Mouse (Mus musculus): ENCODE measurements around the gene Trim25. TPM values are rescaled to one million over a fixed set of nuclear protein-coding genes. Genes with fewer than 3 reads are reported as not detected.

Gene Trim25
- polyA plus RNA-seq (2015; fragmentation: Nextera tagmentation; extraction: Ambion mirVana) = 23.6 and 28.9 TPM in 2 replicates

DNA sequence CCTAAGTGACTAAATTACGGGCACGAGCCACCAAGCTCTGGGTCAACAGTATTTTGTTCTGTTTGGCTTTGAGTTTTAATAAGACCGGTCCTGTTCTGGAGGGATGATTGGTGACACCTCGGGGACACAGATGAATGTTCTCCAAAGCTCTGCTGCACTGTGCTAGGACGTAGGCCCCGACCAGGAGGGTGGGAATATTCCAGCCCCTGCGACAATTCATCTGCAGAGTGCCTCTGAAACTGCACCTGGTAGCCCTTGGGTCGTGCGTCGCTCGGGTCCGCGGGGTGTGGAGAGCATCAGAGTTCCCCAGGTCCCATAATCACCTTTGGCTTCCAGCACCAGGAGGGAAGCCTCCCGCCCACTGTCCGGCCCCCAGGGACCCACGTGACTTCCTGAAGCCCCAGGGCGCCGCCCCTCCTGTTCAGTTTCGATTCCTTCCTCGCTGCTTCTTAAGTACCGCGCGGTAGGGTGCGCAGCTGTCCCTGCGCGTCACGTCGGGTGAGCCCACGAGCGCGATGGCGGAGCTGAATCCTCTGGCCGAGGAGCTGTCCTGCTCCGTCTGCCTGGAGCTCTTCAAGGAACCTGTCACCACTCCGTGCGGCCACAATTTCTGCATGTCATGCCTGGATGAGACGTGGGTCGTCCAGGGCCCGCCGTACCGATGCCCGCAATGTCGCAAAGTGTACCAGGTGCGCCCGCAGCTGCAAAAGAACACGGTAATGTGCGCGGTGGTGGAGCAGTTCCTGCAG lies at the start of gene Trim25:
Trim25 (plus strand) TSS at position 403 of the 749 bp plus-strand sequence.

DNA sequence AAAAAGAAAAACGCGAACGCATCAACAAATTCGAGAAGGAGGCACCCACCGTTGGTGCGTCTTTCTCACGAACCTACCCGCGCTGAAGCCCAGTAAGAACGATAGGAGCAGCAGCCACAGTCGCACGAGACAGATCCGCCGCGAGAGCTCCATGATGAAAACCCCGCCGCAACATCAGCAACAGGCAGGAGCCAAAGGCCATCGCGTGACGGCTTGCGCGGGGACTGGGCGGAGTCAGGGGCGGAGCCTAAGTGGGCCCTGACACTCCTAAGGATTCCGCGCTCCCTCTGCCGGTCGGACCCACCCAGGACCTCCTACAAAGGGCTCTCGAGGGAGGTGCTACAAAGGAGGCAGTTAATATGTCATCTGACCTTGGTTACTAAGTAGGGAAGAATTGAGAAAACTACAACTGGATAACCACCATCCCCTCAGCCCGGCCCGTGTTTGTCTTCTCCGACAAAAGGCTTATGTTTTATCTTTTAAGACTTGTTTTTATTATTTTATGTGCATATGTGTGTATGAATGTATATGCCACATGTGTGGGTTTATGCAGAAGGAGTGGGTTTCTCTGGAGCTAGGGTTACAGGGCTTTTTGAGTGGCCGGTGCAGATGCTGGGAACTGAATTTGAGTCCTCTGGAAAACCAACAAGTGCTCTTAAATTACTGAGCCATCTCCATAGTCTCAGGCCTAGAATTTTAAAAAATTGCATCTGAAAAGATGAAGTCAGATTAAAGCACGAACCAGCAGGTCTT lies 43.8 kb upstream of the Trim25 start, which contains the start of gene Scpep1:
Scpep1 (minus strand) TSS at position 249 of the 753 bp plus-strand sequence.

DNA sequence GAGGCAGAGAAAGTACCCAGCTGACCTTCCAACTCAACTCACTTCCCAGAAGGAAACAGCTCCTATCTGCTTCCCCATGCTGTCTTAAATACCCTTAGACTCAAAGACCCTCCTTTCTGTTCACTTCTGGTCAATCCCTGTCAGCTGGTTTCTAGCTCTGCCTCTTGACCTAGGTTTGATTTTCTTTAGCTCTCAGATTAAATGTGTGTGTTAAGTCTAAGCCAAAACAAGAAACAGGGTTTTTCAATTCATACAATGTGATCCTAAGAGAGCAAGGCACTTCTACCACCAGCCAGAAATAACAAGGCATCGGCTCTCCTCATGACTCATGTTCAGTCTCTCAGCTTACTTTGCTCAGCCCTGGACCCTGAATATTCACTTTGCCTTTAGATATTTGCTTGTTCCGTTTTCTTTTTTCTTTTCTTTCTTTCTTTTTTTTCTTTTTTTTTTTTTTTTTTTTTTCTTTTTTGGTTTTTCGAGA lies 32.3 kb upstream of the Trim25 start, which contains the start of gene Elobl:
Elobl (minus strand) TSS at position 51 of the 481 bp plus-strand sequence.

GRCm38 (mm10) chr11:88970202-88970732 lies 28.9 kb upstream of the Trim25 start, which contains the start of gene Coil:
TSS of gene Coil (plus strand) at chr11:88970252.

GRCm38 (mm10) chr11:89066750-89067149 lies 67.6 kb downstream of the Trim25 start, which contains the start of gene Dgke:
TSS of gene Dgke (minus strand) at chr11:89066850.

Other genes starting within 250 kb of the Trim25 start
- 5.0 and 6.0 TPM in 2 replicates for gene Akap1, start 134.8 kb upstream of the Trim25 start, polyA plus RNA-seq (2015; fragmentation: Nextera tagmentation; extraction: Ambion mirVana)
- 25.7 and 29.5 TPM in 2 replicates for gene Scpep1, start 43.9 kb upstream of the Trim25 start, polyA plus RNA-seq (2015; fragmentation: Nextera tagmentation; extraction: Ambion mirVana)
- not detected in 2 replicates for gene Elobl, start 32.4 kb upstream of the Trim25 start, polyA plus RNA-seq (2015; fragmentation: Nextera tagmentation; extraction: Ambion mirVana)
- 5.2 and 5.6 TPM in 2 replicates for gene Coil, start 29.1 kb upstream of the Trim25 start, polyA plus RNA-seq (2015; fragmentation: Nextera tagmentation; extraction: Ambion mirVana)
- 1.7 and 2.4 TPM in 2 replicates for gene Dgke, start 67.5 kb downstream of the Trim25 start, polyA plus RNA-seq (2015; fragmentation: Nextera tagmentation; extraction: Ambion mirVana)
- 0.89 and 1.4 TPM in 2 replicates for gene Gm525, start 74.5 kb downstream of the Trim25 start, polyA plus RNA-seq (2015; fragmentation: Nextera tagmentation; extraction: Ambion mirVana)

Data from spleen, postnatal 0 days (tissue).